In the genomic region with DNA sequence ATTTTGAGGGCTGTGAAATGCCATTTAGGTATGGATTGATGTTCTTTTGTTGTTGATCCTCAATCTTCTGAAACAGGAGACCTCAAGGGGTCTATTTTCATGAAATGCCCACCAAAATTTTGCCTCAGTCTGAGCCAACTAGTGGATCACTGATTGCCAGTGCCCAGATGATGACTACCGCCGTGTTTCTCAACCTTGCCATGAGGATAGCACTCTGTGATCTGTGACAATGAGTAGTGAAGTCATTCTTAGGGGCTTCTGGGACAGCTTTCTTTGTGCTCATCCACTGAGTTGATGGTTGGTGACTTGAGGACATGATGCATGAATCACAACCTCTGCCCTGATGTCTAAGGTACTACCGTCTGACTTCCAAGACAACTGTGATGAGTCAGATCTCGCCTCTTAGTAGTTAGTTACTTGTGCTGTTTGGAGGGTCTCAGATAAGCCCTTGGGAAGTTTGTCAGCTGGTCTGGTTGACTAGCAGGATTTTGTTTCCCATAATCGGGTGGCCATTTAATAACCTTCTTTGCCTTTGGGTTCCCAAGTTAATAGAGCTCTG, we compare ENCODE assay signal across 26 mouse cellular contexts.
DNase-seq lines count a peak whose midpoint lies in the region; ATAC-seq and TF ChIP-seq lines count a peak whose summit lies in the region.
"Had no signal": no experiment of that assay in that cellular context is flagged by ENCODE, and none has a peak within 500 bp of the region (broad histone marks: within the 10 kb centered on the region; RNA-seq: fewer than 3 reads in every experiment).

No protein-coding gene starts in this region.

- no peak overlapping the region for H3K9ac ChIP-seq in CH12.LX (ENCODE audit: insufficient read depth, low read depth)
- no peak overlapping the region for H3K9ac ChIP-seq in midbrain, embryonic 13.5 days (replicated peaks)
- H3K9ac ChIP-seq: embryonic facial prominence, embryonic 12.5 days; embryonic facial prominence, embryonic 15.5 days; forebrain, embryonic 12.5 days; forebrain, embryonic 15.5 days; heart, embryonic 13.5 days; hindbrain, embryonic 13.5 days; intestine, embryonic 15.5 days had no signal

- TF ChIP-seq CTCF in CH12.LX (conservative IDR thresholded peaks at IDR 0.05 in 1 of 2, IDR thresholded peaks at IDR 0.05 in 1 of 2; ENCODE audit: low read depth in 2 of 2, low read length in 2 of 2) = no peak
- TF ChIP-seq CTCF in embryonic fibroblast, embryonic 13.5 days (IDR thresholded peaks at IDR 0.05; ENCODE audit: borderline replicate concordance, insufficient read depth, low read length) = no peak

- no peak overlapping the region for H3K4me3 ChIP-seq in CH12.LX (replicated peaks in 1 of 3; ENCODE audit: low read depth in 2 of 3, low read length in 2 of 3, poor library complexity in 1 of 3)
- no peak overlapping the region for H3K4me3 ChIP-seq in embryonic fibroblast, embryonic 13.5 days (ENCODE audit: insufficient read depth, low read length)
- no peak overlapping the region for H3K4me3 ChIP-seq in midbrain, embryonic 13.5 days (replicated peaks)
- H3K4me3 ChIP-seq: embryonic facial prominence, embryonic 12.5 days; embryonic facial prominence, embryonic 15.5 days; erythroblast, embryonic 14.5 days; forebrain, embryonic 12.5 days; forebrain, embryonic 15.5 days; heart, adult 2 months; heart, embryonic 10.5 days; heart, embryonic 13.5 days; hindbrain, embryonic 13.5 days; intestine, embryonic 15.5 days had no signal

- TF ChIP-seq RAD21 in CH12.LX (IDR thresholded peaks at IDR 0.05; ENCODE audit: low read depth, low read length) = no peak

- no peak for TF ChIP-seq POLR2A in CH12.LX (IDR thresholded peaks at IDR 0.05; ENCODE audit: low read depth, low read length)
- no peak for TF ChIP-seq POLR2A in embryonic fibroblast, embryonic 13.5 days (IDR thresholded peaks at IDR 0.05; ENCODE audit: low read depth, low read length)

- H3K27me3 ChIP-seq in CH12.LX (replicated peaks) = no peaks in the 10 kb centered on the region
- H3K27me3 ChIP-seq in midbrain, embryonic 13.5 days = no peaks in the 10 kb centered on the region
- H3K27me3 ChIP-seq: embryonic facial prominence, embryonic 12.5 days; embryonic facial prominence, embryonic 15.5 days; forebrain, embryonic 12.5 days; forebrain, embryonic 15.5 days; heart, embryonic 13.5 days; hindbrain, embryonic 13.5 days; intestine, embryonic 15.5 days; Patski had no signal

- no peak overlapping the region for H3K4me2 ChIP-seq in CH12.LX (ENCODE audit: insufficient read depth, low read depth, poor library complexity, severe bottlenecking)
- no peak overlapping the region for H3K4me2 ChIP-seq in midbrain, embryonic 13.5 days (replicated peaks)
- H3K4me2 ChIP-seq: embryonic facial prominence, embryonic 12.5 days; embryonic facial prominence, embryonic 15.5 days; forebrain, embryonic 12.5 days; forebrain, embryonic 15.5 days; heart, embryonic 13.5 days; hindbrain, embryonic 13.5 days; intestine, embryonic 15.5 days had no signal

- peak; percentile 52 for DNase-seq in 416B (ENCODE audit: low read depth)
- no peak for DNase-seq in CH12.LX (ENCODE audit: extremely low read depth)
- no peak for DNase-seq in urinary bladder, postnatal 36 days (ENCODE audit: low spot score in 2 of 2)
- DNase-seq in layer of hippocampus, adult 18-20 months (ENCODE audit: low spot score in 2 of 2) = no peak
- DNase-seq: adrenal gland, postnatal 10 days; B cell, adult 2 months; cerebellum, adult 11 months; cerebellum, adult 2 months; cerebellum, adult 9-11 months; cerebellum, postnatal 25 days; gastrocnemius, postnatal 25 days had no signal

- H3K36me3 ChIP-seq in CH12.LX (replicated peaks in 1 of 2; ENCODE audit: control insufficient read depth in 1 of 2, insufficient read depth in 1 of 2, low read length in 1 of 2) = no peaks in the 10 kb centered on the region
- no peaks in the 10 kb centered on the region for H3K36me3 ChIP-seq in midbrain, embryonic 13.5 days
- H3K36me3 ChIP-seq: embryonic facial prominence, embryonic 12.5 days; embryonic facial prominence, embryonic 15.5 days; forebrain, embryonic 12.5 days; forebrain, embryonic 15.5 days; heart, embryonic 10.5 days; heart, embryonic 13.5 days; hindbrain, embryonic 13.5 days; intestine, embryonic 15.5 days had no signal

- no peaks in the 10 kb centered on the region for H3K79me2 ChIP-seq in CH12.LX (replicated peaks; ENCODE audit: control insufficient read depth, extremely low read depth, insufficient read depth, poor library complexity, severe bottlenecking)

- WGBS in midbrain, embryonic 13.5 days = 93% methylated on average over 5 of the region's 5 CpGs

- dilution Hi-C loops in CH12.LX (cut with MboI; ENCODE audit: extremely low pct_ligation_motif_present, extremely low pct_unique_long_range_greater_than_20kb, low sequenced_read_pairs) = no loop called here

- no peak for ATAC-seq in midbrain, embryonic 13.5 days
- ATAC-seq: CD4-positive, CD25-positive, alpha-beta regulatory T cell, adult 4 months; forebrain, embryonic 15.5 days; hindbrain, embryonic 16.5 days; intestine, embryonic 15.5 days; Patski had no signal

- TF ChIP-seq EP300 in CH12.LX (IDR thresholded peaks at IDR 0.05; ENCODE audit: low read length) = no peak

- H3K9me3 ChIP-seq in CH12.LX (replicated peaks; ENCODE audit: low read length) = peaks cover 3% of the 10 kb centered on the region
- no peaks in the 10 kb centered on the region; the same call in 1 of the 2 replicates for H3K9me3 ChIP-seq in midbrain, embryonic 13.5 days
- H3K9me3 ChIP-seq: embryonic facial prominence, embryonic 15.5 days; forebrain, embryonic 12.5 days; forebrain, embryonic 15.5 days; hindbrain, embryonic 13.5 days; intestine, embryonic 15.5 days had no signal

- peaks cover 9 to 24% of the 10 kb centered on the region in 2 experiments for H3K4me1 ChIP-seq in CH12.LX (ENCODE audit: control insufficient read depth in 1 of 2, insufficient read depth in 2 of 2)
- H3K4me1 ChIP-seq in embryonic fibroblast, embryonic 13.5 days (ENCODE audit: control insufficient read depth, insufficient read depth, low read length) = peaks cover 4% of the 10 kb centered on the region; the same call in 1 of the 2 replicates
- no peaks in the 10 kb centered on the region for H3K4me1 ChIP-seq in midbrain, embryonic 13.5 days (replicated peaks)
- H3K4me1 ChIP-seq: forebrain, embryonic 12.5 days; forebrain, embryonic 15.5 days; intestine, embryonic 15.5 days had no signal

- in situ Hi-C loops in CH12.LX (cut with MboI; ENCODE audit: low pct_ligation_motif_present, low pct_unique_long_range_greater_than_20kb, low sequenced_read_pairs) = no loop called here

- peak overlapping the region; percentile 11; the same call in 1 of the 2 replicates for H3K27ac ChIP-seq in CH12.LX (ENCODE audit: insufficient read depth, low read depth)
- H3K27ac ChIP-seq in embryonic fibroblast, embryonic 13.5 days (ENCODE audit: insufficient read depth, low read length) = peak overlapping the region; percentile 81
- H3K27ac ChIP-seq in midbrain, embryonic 13.5 days = no peak overlapping the region
- H3K27ac ChIP-seq: embryonic facial prominence, embryonic 12.5 days; embryonic facial prominence, embryonic 15.5 days; forebrain, embryonic 12.5 days; forebrain, embryonic 15.5 days; heart, embryonic 10.5 days; heart, embryonic 13.5 days; hindbrain, embryonic 13.5 days; intestine, embryonic 15.5 days had no signal

TF ChIP-seq in CH12.LX, 34 proteins besides CTCF, POLR2A, EP300 and RAD21:
- no peak for TF ChIP-seq NELFE (IDR thresholded peaks at IDR 0.05; ENCODE audit: low read depth, low read length)
- no peak for TF ChIP-seq PAX5 (IDR thresholded peaks at IDR 0.05; ENCODE audit: low read length)
- no peak for TF ChIP-seq BHLHE40 (IDR thresholded peaks at IDR 0.05; ENCODE audit: low read depth, low read length)
- TF ChIP-seq ZC3H11A (IDR thresholded peaks at IDR 0.05; ENCODE audit: low read depth, low read length) = no peak
- no peak for TF ChIP-seq KAT2A (IDR thresholded peaks at IDR 0.05; ENCODE audit: insufficient replicate concordance, low read length)
- TF ChIP-seq SIN3A (IDR thresholded peaks at IDR 0.05; ENCODE audit: low read length) = no peak
- TF ChIP-seq E2F4 (IDR thresholded peaks at IDR 0.05; ENCODE audit: insufficient replicate concordance, low read depth, low read length) = no peak
- no peak for TF ChIP-seq TCF12 (IDR thresholded peaks at IDR 0.05; ENCODE audit: low read depth, low read length)
